Mouse (Mus musculus) limb, embryonic 13.5 days (tissue): ENCODE results near the gene 4930518I15Rik. TPM values are rescaled to one million over a fixed set of nuclear protein-coding genes. Genes with fewer than 3 reads are reported as not detected.
A peak's percentile ranks its signal among the peaks of the same experiment; 100 is the strongest.

Source experiments
- ATAC-seq: fragments of 200-750 bp; cut with Nextera tagmentation; 2 replicates; pipeline ENCODE4 v1.8.0; 2017; ENCODE audit warnings: low read depth, moderate number of reproducible peaks, moderate TSS enrichment; ENCODE audit not compliant: low FRiP score
- H3K27ac ChIP-seq: fragments of 300-500 bp; sonication (generic); 2 replicates; pipeline ENCODE4 v1.5.1; 2015; ENCODE audit warnings: inconsistent platforms, mild to moderate bottlenecking, moderate library complexity
- H3K27me3 ChIP-seq: fragments of 300-500 bp; sonication (generic); 2 replicates; pipeline ENCODE4 v1.6.1; 2015; ENCODE audit warnings: mild to moderate bottlenecking, inconsistent platforms
- H3K36me3 ChIP-seq: fragments of 300-500 bp; sonication (generic); 2 replicates; pipeline ENCODE4 v1.6.1; 2015; ENCODE audit warnings: inconsistent platforms, mild to moderate bottlenecking, moderate library complexity
- H3K4me1 ChIP-seq: fragments of 300-500 bp; sonication (generic); 2 replicates; pipeline ENCODE4 v1.6.1; 2015; ENCODE audit warnings: inconsistent platforms
- H3K4me2 ChIP-seq: fragments of 300-500 bp; sonication (generic); replicated peaks from 2 replicates; pipeline ENCODE4 v1.6.1; 2015; ENCODE audit warnings: inconsistent platforms, mild to moderate bottlenecking, moderate library complexity
- H3K4me3 ChIP-seq: fragments of 300-500 bp; sonication (generic); 2 replicates; pipeline ENCODE4 v1.5.1; 2015; ENCODE audit warnings: moderate library complexity, mild to moderate bottlenecking, inconsistent platforms
- H3K9ac ChIP-seq: fragments of 300-500 bp; sonication (generic); 2 replicates; pipeline ENCODE4 v1.6.1; 2015; ENCODE audit warnings: mild to moderate bottlenecking, inconsistent platforms
- H3K9me3 ChIP-seq: fragments of 300-500 bp; sonication (generic); 2 replicates; pipeline ENCODE4 v1.6.1; 2016; ENCODE audit warnings: inconsistent platforms
- WGBS: fragments of 180-500 bp; shearing (Covaris S2); methylation state at CpG from one replicate; pipeline ENCODE4 v1.1.7; 2015; 5-methylcytosine and 5-hydroxymethylcytosine counted together
- polyA plus RNA-seq: library from polyadenylated mRNA; unstranded; fragments of >200 nt; fragmentation: Nextera tagmentation; extraction: Ambion mirVana; gene quantifications from 2 replicates; pipeline ENCODE4 v1.2.1, GENCODE M21; 2015

Gene 4930518I15Rik
- polyA plus RNA-seq, 1 experiment from 2014 or later: 14.9 TPM

DNA sequence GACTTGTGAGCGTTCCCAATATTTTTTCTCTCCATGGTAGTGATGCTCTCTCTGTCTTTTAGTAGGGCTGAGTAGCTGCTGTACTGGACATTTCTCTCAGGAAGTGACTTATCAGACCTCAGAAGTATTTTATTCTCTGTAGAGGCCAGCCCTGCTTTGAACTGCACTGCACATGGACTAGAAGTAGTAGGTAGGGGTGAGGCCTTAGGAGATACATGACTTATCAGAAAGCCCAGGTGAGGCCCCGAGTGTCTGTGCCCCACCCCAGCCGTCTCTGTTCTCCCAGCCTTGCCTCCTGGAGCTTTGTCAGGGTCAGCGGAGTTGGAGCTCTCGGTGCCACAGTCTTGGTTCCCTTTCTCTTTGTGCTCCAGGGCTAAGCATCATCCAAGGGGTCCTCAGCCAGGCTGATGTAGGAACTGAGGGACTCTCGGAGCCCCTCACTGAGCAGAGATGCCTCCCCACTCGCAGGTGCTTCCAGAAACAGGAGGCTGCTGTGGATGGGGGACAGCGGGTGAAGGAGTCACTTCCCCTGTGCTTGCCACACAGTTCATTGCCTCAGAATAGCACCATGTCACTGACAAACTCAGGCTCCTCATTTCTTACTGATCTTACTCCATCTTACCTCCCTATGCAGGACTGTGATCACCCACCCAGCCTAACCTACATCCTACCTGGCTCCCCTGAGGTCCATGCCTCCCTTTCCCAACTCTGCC is 16.5 kb upstream of the 4930518I15Rik start:
- 89% methylated on average over 8 of the region's 8 CpGs for whole genome bisulfite sequencing

DNA sequence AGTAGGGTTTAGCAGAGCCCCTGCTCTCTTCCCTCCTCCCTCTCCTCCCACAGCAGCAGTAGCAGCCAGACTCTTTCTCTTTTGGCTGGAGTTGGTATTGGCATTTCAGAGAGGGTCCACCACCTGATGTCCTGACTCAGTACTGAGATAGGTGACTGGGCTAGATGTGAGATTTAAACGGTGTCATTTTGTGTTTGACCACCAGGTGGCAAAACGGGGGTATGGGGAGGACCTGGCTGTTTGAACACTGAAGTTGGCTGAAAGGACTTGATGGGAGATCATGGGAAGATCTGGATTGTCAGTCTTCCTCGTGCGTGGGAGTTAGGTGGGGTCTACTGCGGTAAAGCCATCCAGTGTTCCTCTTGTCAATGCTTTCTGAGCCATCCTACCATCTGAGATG is 15.9 kb upstream of the 4930518I15Rik start:
- ATAC-seq: no peak
- WGBS: 33% methylated on average over 5 of the region's 5 CpGs
- Histone ChIP-seq H3K27ac (no peak overlapping the region), H3K27me3 (no peaks in the 10 kb centered on the region), H3K4me1 (peaks cover 11% of the 10 kb centered on the region; the same call in 1 of the 2 replicates), H3K9me3 (no peaks in the 10 kb centered on the region), H3K9ac (no peak overlapping the region), H3K4me3 (no peak overlapping the region), H3K4me2 (no peak overlapping the region), H3K36me3 (peaks cover 68% of the 10 kb centered on the region)

More for the DNA sequence above, 16.5 kb upstream of the 4930518I15Rik start:
- no peak overlapping the region for H3K4me3 ChIP-seq
- H3K36me3 ChIP-seq: peaks cover 63% of the 10 kb centered on the region
- H3K9ac ChIP-seq: no peak overlapping the region
- H3K4me2 ChIP-seq: no peak overlapping the region
- H3K27ac ChIP-seq: no peak overlapping the region
- no peaks in the 10 kb centered on the region for H3K27me3 ChIP-seq
- no peaks in the 10 kb centered on the region for H3K9me3 ChIP-seq
- ATAC-seq: no peak
- H3K4me1 ChIP-seq: peaks cover 11% of the 10 kb centered on the region; the same call in 1 of the 2 replicates

DNA sequence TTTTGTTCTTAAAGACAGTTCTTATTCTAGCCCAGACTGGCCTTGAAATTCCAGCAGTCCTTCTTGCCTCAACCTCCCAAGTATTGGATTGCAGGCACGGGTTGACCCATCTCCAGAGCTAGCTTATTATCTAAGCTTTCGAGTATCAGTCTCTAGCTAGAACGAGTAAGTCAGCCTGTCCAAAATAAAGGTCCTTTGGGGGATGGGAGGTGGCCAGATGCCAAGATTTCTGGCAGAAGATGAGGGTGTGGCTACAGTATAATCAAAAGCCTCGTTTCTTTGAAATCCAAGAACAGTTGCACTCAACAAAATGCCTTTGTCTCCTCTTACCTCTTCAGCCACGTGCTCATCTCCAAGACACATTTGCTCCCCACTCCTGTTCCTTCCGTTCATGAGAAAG is 12.8 kb upstream of the 4930518I15Rik start:
- 61% methylated on average over 6 of the region's 6 CpGs for WGBS
- H3K36me3 ChIP-seq: peaks cover 97% of the 10 kb centered on the region
- no peak for ATAC-seq
- H3K9ac ChIP-seq: no peak overlapping the region
- H3K4me1 ChIP-seq: peaks cover 9% of the 10 kb centered on the region; the same call in 1 of the 2 replicates
- H3K4me3 ChIP-seq: no peak overlapping the region
- no peaks in the 10 kb centered on the region for H3K9me3 ChIP-seq
- H3K27ac ChIP-seq: no peak overlapping the region
- no peak overlapping the region for H3K4me2 ChIP-seq
- H3K27me3 ChIP-seq: no peaks in the 10 kb centered on the region

- Histone ChIP-seq H3K4me1 (peaks cover 11% of the 10 kb centered on the region), H3K36me3 (peaks cover 94% of the 10 kb centered on the region), H3K4me2 (no peak overlapping the region), H3K27ac (no peak overlapping the region), H3K9ac (no peak overlapping the region), H3K4me3 (no peak overlapping the region), H3K9me3 (no peaks in the 10 kb centered on the region), H3K27me3 (no peaks in the 10 kb centered on the region)
- ATAC-seq: no peak
- WGBS: 86% methylated on average over 7 of the region's 7 CpGs
Observed at GRCm38 (mm10) chr2:156869554-156869953, 11.8 kb upstream of the 4930518I15Rik start.

GRCm38 (mm10) chr2:156868994-156869393 is 11.2 kb upstream of the 4930518I15Rik start:
- Histone ChIP-seq H3K27me3 (no peaks in the 10 kb centered on the region), H3K9ac (no peak overlapping the region), H3K4me2 (no peak overlapping the region), H3K4me1 (peaks cover 17% of the 10 kb centered on the region), H3K36me3 (peaks cover 88% of the 10 kb centered on the region), H3K9me3 (no peaks in the 10 kb centered on the region), H3K4me3 (no peak overlapping the region), H3K27ac (no peak overlapping the region)
- 88% methylated on average over 8 of the region's 8 CpGs for WGBS
- no peak for ATAC-seq

- no peak for ATAC-seq
- 87% methylated on average over 3 of the region's 3 CpGs for WGBS
- Histone ChIP-seq H3K9me3 (no peaks in the 10 kb centered on the region), H3K27ac (no peak overlapping the region), H3K4me2 (peak overlapping the region; percentile 91), H3K36me3 (peaks cover 45% of the 10 kb centered on the region), H3K27me3 (no peaks in the 10 kb centered on the region), H3K9ac (peak overlapping the region; percentile 93; the same call in 1 of the 2 replicates), H3K4me1 (peaks cover 27% of the 10 kb centered on the region), H3K4me3 (peak overlapping the region; percentile 78)
Observed at GRCm38 (mm10) chr2:156864481-156864880, 6.7 kb upstream of the 4930518I15Rik start.

DNA sequence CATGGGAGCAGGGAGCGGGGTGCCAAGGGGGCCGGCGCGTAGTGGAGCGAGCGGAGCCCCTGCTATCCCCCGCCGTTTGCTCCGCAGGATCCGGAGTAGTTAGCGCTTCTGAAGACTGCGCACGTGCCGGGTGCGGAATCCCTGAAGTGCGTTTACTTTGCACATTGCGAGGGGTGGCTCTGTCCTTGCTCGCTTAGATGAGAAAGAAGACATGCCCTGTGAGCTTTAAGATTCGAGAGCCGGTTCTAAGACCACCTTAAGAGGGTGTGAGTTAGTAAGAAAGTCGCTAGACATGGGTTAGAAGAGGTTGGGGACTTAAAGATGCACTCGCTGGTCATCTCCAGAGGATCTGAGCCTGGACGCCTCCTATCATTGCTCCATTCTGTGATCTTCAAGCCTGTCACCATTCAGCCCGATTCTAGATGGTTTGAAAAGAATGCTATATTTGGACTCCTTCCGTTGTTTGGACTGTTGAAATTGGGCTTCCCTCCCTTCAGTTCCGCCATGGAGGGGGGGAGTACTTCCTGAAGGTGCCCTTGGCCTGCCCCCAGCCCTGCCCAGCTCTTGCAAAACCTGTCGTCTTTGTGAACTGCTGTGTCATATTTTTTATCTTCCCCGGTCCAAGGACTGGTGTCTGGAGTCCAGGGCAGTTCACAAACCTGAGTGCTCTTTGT is 5.9 kb upstream of the 4930518I15Rik start:
- Histone ChIP-seq H3K4me1 (peaks cover 32% of the 10 kb centered on the region), H3K9me3 (no peaks in the 10 kb centered on the region), H3K9ac (peak overlapping the region; percentile 93), H3K4me2 (peak overlapping the region; percentile 91), H3K27me3 (no peaks in the 10 kb centered on the region), H3K4me3 (peak overlapping the region; percentile 78), H3K27ac (peak overlapping the region; percentile 86), H3K36me3 (peaks cover 37% of the 10 kb centered on the region)
- ATAC-seq: peak; percentile 26
- WGBS: 2% methylated on average over 28 of the region's 28 CpGs

- Histone ChIP-seq H3K9ac (peak within 1 kb of the TSS; percentile 93), H3K4me2 (peak within 1 kb of the TSS; percentile 91), H3K9me3 (no peaks in the 10 kb centered on the region), H3K4me3 (peak within 1 kb of the TSS; percentile 78), H3K27me3 (no peaks in the 10 kb centered on the region), H3K36me3 (peaks cover 36% of the 10 kb centered on the region), H3K27ac (peak within 1 kb of the TSS; percentile 93), H3K4me1 (peaks cover 39% of the 10 kb centered on the region)
- peak; percentile 97 for ATAC-seq
- WGBS: under 1% methylated on average over 79 of the region's 98 CpGs
Observed at GRCm38 (mm10) chr2:156862772-156863486, 5.2 kb upstream of the 4930518I15Rik start, which contains the start of gene Rab5if. Gene Rab5if (plus strand): TSS chr2:156863128.

DNA sequence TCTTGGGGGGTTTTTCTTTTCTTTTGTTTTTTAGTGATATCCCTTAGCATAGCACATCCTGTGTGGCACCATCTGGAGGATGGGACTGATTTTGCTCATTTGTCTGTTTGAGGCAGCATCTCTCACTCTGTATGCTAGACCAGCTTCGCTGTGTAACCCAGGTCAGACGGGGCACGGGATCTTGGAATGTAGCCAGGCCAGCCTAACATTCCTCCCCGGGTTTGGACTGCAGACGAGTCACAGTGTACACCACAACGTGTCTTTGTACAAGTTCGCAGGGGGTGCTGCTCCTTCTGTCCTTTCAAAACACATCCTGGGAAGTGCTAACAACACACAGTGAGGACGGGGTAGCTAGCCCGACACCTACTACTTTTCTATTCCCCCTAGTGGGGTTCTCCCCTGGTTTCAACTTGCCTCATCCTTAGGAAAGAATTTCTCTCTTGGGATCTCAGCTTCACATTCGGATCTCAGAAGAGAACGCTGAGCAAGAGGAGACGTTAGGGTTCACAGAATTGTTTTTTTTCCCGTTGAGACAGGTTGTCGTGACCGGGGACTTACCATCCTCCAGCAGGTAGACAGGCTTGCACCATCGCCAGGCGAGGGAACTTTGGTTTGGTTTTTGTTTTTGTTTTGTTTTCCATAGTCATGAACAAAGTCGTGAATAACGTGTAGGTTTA is 4.4 kb upstream of the 4930518I15Rik start:
- no peak for ATAC-seq
- peaks cover 30% of the 10 kb centered on the region for H3K36me3 ChIP-seq

DNA sequence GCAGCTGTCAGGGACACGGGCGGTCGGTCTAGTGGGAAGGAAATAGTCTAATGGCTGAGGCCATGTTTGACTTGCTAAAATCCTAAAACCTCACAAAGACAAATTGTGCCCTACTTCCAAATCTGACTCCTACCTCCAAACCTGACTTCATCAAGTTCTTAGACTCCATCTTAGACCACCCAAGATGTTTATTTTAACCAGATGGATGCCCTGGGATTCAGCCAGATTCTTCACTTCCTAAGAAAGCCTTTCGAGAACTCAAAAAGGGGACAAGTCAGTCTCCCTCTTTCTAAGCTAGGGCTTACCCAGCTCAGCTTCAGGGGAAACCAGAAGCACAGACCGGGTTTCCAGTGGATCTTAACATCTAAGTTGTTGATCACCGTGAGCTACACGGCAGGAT is 925 bp upstream of the 4930518I15Rik start:
- no peak for ATAC-seq
- peaks cover 31% of the 10 kb centered on the region for H3K36me3 ChIP-seq
- no peak overlapping the region for H3K4me2 ChIP-seq
- peaks cover 36% of the 10 kb centered on the region for H3K4me1 ChIP-seq
- WGBS: 66% methylated on average over 7 of the region's 7 CpGs
- H3K9ac ChIP-seq: no peak overlapping the region
- H3K27me3 ChIP-seq: no peaks in the 10 kb centered on the region
- H3K27ac ChIP-seq: peak overlapping the region; percentile 72
- no peaks in the 10 kb centered on the region for H3K9me3 ChIP-seq
- no peak overlapping the region for H3K4me3 ChIP-seq

More for the DNA sequence above, 4.4 kb upstream of the 4930518I15Rik start:
- H3K9ac ChIP-seq: peak overlapping the region; percentile 93
- 0% methylated on average over 19 of the region's 19 CpGs for WGBS
- H3K4me2 ChIP-seq: peak overlapping the region; percentile 87
- peak overlapping the region; percentile 93 for H3K27ac ChIP-seq
- peaks cover 40% of the 10 kb centered on the region for H3K4me1 ChIP-seq
- H3K4me3 ChIP-seq: peak overlapping the region; percentile 78
- H3K9me3 ChIP-seq: no peaks in the 10 kb centered on the region
- no peaks in the 10 kb centered on the region for H3K27me3 ChIP-seq

GRCm38 (mm10) chr2:156857385-156857791 is 358 bp downstream of the 4930518I15Rik start:
- WGBS: 68% methylated on average over 3 of the region's 3 CpGs
- H3K27ac ChIP-seq: no peak overlapping the region; the same call in 1 of the 2 replicates

More at GRCm38 (mm10) chr2:156857385-156857791, 358 bp downstream of the 4930518I15Rik start:
- Histone ChIP-seq H3K27me3 (no peaks in the 10 kb centered on the region), H3K9ac (no peak overlapping the region), H3K4me3 (no peak overlapping the region), H3K9me3 (no peaks in the 10 kb centered on the region), H3K4me1 (peaks cover 38% of the 10 kb centered on the region), H3K4me2 (no peak overlapping the region), H3K36me3 (peaks cover 38% of the 10 kb centered on the region)
- no peak for ATAC-seq
